Mouse (Mus musculus): ENCODE measurements around the gene Gnas.

- peak; percentile 70 for TF ChIP-seq CTCF (IDR thresholded peaks at IDR 0.05; ENCODE audit: low read depth, low read length)
- no peak for TF ChIP-seq POLR2A (IDR thresholded peaks at IDR 0.05; ENCODE audit: extremely low read depth, insufficient read depth, low read length)
These were observed 28.1 kb downstream of the Gnas start for GRCm38 (mm10) chr2:174312118-174312647.
